Mouse (Mus musculus): ENCODE measurements around the gene Mettl23. TPM values are rescaled to one million over a fixed set of nuclear protein-coding genes. Genes with fewer than 3 reads are reported as not detected.
"Not testable (repeated sequence)": the region's sequence is repeated elsewhere in the genome, so short reads cannot be mapped to it uniquely, and the experiment has no call there.

Mettl23 gene
- polyA plus RNA-seq, 1 experiment from 2014 or later, result 70.6 TPM

DNA sequence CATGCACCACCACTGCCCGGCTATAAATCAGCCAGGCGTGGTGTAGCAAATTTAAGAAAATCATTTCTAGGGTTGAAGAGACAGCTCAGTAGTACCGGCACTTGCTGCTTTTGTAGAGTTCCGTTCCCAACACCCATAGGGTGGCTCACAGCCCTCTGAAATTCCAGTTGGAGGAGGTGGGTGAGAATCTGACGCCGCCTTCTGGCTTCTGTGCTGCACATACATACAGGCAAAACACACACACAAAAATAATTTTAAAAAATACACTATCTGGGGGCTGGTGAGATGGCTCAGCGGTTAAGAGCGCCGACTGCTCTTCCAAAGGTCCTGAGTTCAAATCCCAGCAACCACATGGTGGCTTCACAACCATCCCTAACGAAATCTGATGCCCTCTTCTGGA is 19.2 kb upstream of the Mettl23 start:
- H3K27ac ChIP-seq (ENCODE audit: low read depth, low read length); ATAC-seq (ENCODE audit: low FRiP score); H3K4me3 ChIP-seq (ENCODE audit: low read depth, low read length); H3K9ac ChIP-seq (ENCODE audit: low read depth, low read length); H3K9me3 ChIP-seq (ENCODE audit: control insufficient read depth, low read length); H3K27me3 ChIP-seq (ENCODE audit: control insufficient read depth, insufficient read depth, low read length); H3K4me2 ChIP-seq (replicated peaks; ENCODE audit: low read depth, low read length); H3K36me3 ChIP-seq (ENCODE audit: control insufficient read depth, insufficient read depth, low read length); DNase-seq (ENCODE audit: low spot score): not testable (repeated sequence)
- H3K4me1 ChIP-seq (replicated peaks; ENCODE audit: control insufficient read depth, insufficient read depth, low read length), result peaks cover 13% of the 10 kb centered on the region
- 97% methylated on average over 10 of the region's 10 CpGs for WGBS

DNA sequence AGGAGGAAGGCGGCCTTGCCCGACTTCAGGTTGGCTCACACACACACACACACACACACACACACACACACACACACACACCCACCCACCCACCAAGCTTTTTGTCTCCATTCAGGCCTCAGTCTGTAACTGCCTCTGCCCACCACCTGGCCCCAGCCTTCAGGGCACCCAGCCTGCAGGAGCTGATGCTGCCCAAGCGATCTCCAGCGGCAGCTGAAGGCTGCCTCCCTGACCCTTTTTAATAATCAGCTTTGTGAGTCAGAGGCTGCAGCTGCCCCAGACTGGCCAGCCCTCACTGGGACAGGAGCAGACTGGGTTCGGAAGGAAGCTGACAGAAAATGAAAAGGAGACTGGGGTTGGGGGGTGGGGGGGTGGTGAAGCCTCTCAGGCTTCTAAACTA is 17.8 kb upstream of the Mettl23 start:
- 28% methylated on average over 3 of the region's 5 CpGs for WGBS
- Histone ChIP-seq H3K27ac (ENCODE audit: low read depth, low read length) (peak overlapping the region; percentile 91), H3K27me3 (ENCODE audit: control insufficient read depth, insufficient read depth, low read length) (no peaks in the 10 kb centered on the region), H3K9ac (ENCODE audit: low read depth, low read length) (peak overlapping the region; percentile 34; the same call in 1 of the 2 replicates), H3K4me2 (replicated peaks; ENCODE audit: low read depth, low read length) (peak overlapping the region; percentile 80), H3K4me3 (ENCODE audit: low read depth, low read length) (peak overlapping the region; percentile 81), H3K9me3 (ENCODE audit: control insufficient read depth, low read length) (no peaks in the 10 kb centered on the region), H3K4me1 (replicated peaks; ENCODE audit: control insufficient read depth, insufficient read depth, low read length) (peaks cover 13% of the 10 kb centered on the region), H3K36me3 (ENCODE audit: control insufficient read depth, insufficient read depth, low read length) (no peaks in the 10 kb centered on the region)
- ATAC-seq (ENCODE audit: low FRiP score) (peak; percentile 23; the same call in 1 of the 2 replicates), DNase-seq (ENCODE audit: low spot score) (peak; percentile 43)

DNA sequence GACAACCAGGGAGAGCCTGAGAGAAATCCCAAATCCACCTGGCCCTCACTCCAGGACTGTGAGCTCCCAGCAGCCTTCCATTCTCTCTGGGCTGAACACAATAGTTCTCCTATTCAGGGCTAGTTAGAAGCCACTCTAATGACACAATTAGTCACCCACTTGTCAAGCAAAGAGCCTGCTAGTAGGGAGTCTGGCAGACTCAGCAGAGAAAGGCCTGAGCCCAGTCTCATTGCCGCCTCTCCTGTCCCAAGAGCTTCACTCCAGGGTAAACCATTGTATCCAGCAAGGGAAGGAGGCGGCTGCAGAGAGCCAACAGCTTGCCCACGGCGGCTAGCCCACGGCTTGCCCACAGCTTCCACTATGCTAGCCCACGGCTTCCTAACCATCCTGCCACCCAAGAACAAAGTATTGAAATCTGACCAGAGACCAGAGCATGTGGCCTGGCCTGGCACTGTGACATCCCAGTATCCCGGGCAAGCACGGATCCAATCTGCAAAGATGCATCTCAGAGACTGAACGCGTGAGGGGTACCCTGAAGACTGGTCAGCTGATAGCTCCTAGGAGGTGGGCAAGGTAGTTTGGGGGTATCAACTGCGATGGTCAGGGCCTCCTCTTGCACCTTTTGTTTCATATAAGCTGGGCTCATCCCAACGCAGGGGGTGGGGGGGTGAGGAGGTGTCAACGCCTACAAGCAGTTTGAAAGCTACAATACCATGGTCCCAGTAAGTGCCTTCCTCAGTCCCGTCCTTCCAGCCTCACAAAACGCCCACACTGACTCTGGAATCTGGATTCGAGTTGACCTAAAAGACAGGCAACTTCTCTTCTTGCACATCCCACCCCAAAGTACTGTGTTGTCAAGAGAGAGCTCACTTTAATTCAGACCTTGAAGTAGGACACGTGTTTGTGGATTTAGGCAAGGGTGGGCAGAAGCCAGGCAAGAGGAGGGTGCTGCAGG is 16.3 kb upstream of the Mettl23 start:
- 11% methylated on average over 17 of the region's 17 CpGs for WGBS
- Histone ChIP-seq H3K9ac (ENCODE audit: low read depth, low read length) (peak overlapping the region; percentile 91), H3K4me1 (replicated peaks; ENCODE audit: control insufficient read depth, insufficient read depth, low read length) (peaks cover 7% of the 10 kb centered on the region; the same call in 1 of the 2 replicates), H3K4me2 (replicated peaks; ENCODE audit: low read depth, low read length) (peak overlapping the region; percentile 80), H3K4me3 (ENCODE audit: low read depth, low read length) (peak overlapping the region; percentile 81), H3K27ac (ENCODE audit: low read depth, low read length) (peak overlapping the region; percentile 91), H3K36me3 (ENCODE audit: control insufficient read depth, insufficient read depth, low read length) (no peaks in the 10 kb centered on the region), H3K27me3 (ENCODE audit: control insufficient read depth, insufficient read depth, low read length) (no peaks in the 10 kb centered on the region), H3K9me3 (ENCODE audit: control insufficient read depth, low read length) (no peaks in the 10 kb centered on the region)
- DNase-seq (ENCODE audit: low spot score) (peak; percentile 52), ATAC-seq (ENCODE audit: low FRiP score) (peak; percentile 41)

DNA sequence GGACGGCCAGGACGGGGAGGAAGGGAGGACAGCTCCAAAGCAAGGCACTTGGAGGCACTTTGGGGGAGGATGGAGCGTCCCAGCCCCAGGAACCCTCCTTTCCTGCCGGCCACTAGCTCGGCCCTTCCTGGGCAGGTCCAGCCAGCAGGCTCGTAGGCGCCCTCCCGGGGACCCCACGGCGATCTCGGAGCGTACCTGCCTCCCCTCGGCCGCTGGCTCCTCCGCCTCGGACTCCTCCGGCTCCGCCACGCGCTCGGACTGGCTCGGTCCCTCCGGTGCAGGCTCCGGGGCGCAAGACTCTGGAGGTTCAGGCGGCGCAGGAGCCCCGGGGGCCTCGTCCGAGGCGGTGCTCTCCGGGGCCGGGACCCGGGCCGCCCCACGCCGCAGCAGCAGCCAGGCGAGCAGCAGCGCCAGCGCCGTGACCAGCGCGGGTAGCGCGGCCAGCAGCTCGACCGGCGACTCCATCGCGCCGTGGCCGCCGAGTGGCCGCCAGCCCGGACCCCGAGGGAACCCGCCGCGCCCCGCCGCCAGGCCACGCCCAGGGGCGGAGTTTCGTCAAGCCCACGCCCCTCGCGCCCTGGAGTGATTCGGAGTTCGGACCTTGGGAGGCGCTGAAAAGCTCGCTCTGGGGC is 15.4 kb upstream of the Mettl23 start, which contains the start of gene Mxra7:
Gene Mxra7, minus strand, starts transcription at position 513 of the 632 bp plus-strand sequence.
- H3K36me3 ChIP-seq (ENCODE audit: control insufficient read depth, insufficient read depth, low read length), result no peaks in the 10 kb centered on the region
- under 1% methylated on average over 71 of the region's 71 CpGs for WGBS
- H3K4me3 ChIP-seq (ENCODE audit: low read depth, low read length), result peak within 1 kb of the TSS; percentile 81
- peak; percentile 88 for DNase-seq (ENCODE audit: low spot score)
- H3K4me2 ChIP-seq (replicated peaks; ENCODE audit: low read depth, low read length), result peak within 1 kb of the TSS; percentile 80
- peak within 1 kb of the TSS; percentile 91 for H3K27ac ChIP-seq (ENCODE audit: low read depth, low read length)
- H3K27me3 ChIP-seq (ENCODE audit: control insufficient read depth, insufficient read depth, low read length), result no peaks in the 10 kb centered on the region
- ATAC-seq (ENCODE audit: low FRiP score), result peak; percentile 52
- peak within 1 kb of the TSS; percentile 91 for H3K9ac ChIP-seq (ENCODE audit: low read depth, low read length)
- no peaks in the 10 kb centered on the region for H3K9me3 ChIP-seq (ENCODE audit: control insufficient read depth, low read length)
- H3K4me1 ChIP-seq (replicated peaks; ENCODE audit: control insufficient read depth, insufficient read depth, low read length), result peaks cover 5% of the 10 kb centered on the region

DNA sequence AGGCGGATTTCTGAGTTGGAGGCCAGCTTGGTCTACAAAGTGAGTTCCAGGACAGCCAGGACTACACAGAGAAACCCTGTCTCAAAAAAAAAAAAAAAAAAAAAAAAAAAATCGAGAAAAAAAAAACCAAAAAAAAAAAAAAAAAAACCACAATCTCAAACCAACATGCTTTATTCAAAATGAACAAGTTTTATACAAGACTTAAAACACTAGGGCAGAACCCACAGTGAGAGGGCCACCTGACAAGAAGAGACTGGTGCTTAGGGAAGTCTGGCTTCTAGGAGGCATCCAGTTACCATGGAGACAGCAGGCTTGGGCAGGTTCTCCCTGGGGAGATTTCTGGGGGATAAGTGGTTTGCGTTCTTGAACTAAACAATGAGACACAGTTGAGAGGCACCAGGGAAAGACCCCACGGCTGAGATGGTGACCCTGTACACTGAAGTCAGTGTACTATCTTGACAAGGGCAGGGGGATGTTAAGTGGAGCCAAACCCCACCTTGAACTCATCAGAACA is 10.8 kb upstream of the Mettl23 start:
- no peak for ATAC-seq (ENCODE audit: low FRiP score)
- H3K9ac ChIP-seq (ENCODE audit: low read depth, low read length), result no peak overlapping the region
- peak; percentile 62 for DNase-seq (ENCODE audit: low spot score)
- peaks cover 14% of the 10 kb centered on the region for H3K36me3 ChIP-seq (ENCODE audit: control insufficient read depth, insufficient read depth, low read length)
- H3K27ac ChIP-seq (ENCODE audit: low read depth, low read length), result no peak overlapping the region
- H3K9me3 ChIP-seq (ENCODE audit: control insufficient read depth, low read length), result no peaks in the 10 kb centered on the region
- no peaks in the 10 kb centered on the region for H3K27me3 ChIP-seq (ENCODE audit: control insufficient read depth, insufficient read depth, low read length)
- no peak overlapping the region for H3K4me2 ChIP-seq (replicated peaks; ENCODE audit: low read depth, low read length)
- H3K4me1 ChIP-seq (replicated peaks; ENCODE audit: control insufficient read depth, insufficient read depth, low read length), result no peaks in the 10 kb centered on the region; the same call in 1 of the 2 replicates
- no peak overlapping the region for H3K4me3 ChIP-seq (ENCODE audit: low read depth, low read length)
- 30% methylated on average over 4 of the region's 4 CpGs for WGBS

DNA sequence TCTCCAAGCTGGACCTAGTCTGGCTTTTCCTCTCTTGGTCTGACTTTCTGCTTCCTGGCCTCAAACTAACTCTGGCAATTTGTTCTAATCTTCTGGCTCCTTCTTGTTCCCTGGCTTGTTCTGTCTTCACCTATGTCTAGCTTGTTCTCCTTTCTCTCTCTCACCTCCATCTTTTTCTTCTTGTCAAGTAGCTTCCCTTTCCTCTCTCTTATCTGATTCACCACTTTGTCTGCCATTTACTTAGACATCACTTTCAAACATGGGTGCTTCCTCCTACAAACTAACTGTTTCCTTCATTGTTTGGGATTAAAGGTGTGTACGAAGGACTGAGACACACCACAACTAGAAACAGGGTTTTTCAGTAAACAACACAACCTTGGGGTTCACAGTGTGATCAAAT is 8.1 kb upstream of the Mettl23 start:
- Histone ChIP-seq H3K9ac (ENCODE audit: low read depth, low read length) (no peak overlapping the region), H3K27ac (ENCODE audit: low read depth, low read length) (no peak overlapping the region), H3K4me3 (ENCODE audit: low read depth, low read length) (no peak overlapping the region), H3K36me3 (ENCODE audit: control insufficient read depth, insufficient read depth, low read length) (peaks cover 29% of the 10 kb centered on the region), H3K4me2 (replicated peaks; ENCODE audit: low read depth, low read length) (no peak overlapping the region), H3K27me3 (ENCODE audit: control insufficient read depth, insufficient read depth, low read length) (no peaks in the 10 kb centered on the region), H3K9me3 (ENCODE audit: control insufficient read depth, low read length) (no peaks in the 10 kb centered on the region), H3K4me1 (replicated peaks; ENCODE audit: control insufficient read depth, insufficient read depth, low read length) (peaks cover 3% of the 10 kb centered on the region; the same call in 1 of the 2 replicates)
- ATAC-seq (ENCODE audit: low FRiP score), result no peak
- 89% methylated on average over 1 of the region's 1 CpGs for WGBS
- DNase-seq (ENCODE audit: low spot score), result no peak

DNA sequence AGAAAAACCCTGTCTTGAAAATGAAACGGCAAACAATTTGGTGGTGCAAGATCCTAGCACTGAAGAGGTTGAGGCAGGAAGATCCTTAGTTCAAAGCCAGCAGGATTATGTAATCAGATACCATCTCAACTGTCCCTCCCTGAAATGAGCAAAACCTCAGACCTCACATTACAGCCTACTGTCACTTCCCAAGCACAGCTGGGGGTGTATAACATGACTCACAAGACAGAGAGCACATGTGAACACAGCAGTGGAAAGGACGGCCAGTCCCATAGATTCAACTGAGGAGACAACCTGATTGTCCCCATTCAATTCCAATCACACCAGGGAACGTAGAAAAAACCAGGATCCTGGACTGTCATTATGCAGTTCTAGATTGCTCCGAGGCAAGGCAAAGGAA is 6.8 kb upstream of the Mettl23 start:
- WGBS, result 90% methylated on average over 4 of the region's 4 CpGs
- no peaks in the 10 kb centered on the region for H3K27me3 ChIP-seq (ENCODE audit: control insufficient read depth, insufficient read depth, low read length)
- H3K36me3 ChIP-seq (ENCODE audit: control insufficient read depth, insufficient read depth, low read length), result peaks cover 29% of the 10 kb centered on the region

DNA sequence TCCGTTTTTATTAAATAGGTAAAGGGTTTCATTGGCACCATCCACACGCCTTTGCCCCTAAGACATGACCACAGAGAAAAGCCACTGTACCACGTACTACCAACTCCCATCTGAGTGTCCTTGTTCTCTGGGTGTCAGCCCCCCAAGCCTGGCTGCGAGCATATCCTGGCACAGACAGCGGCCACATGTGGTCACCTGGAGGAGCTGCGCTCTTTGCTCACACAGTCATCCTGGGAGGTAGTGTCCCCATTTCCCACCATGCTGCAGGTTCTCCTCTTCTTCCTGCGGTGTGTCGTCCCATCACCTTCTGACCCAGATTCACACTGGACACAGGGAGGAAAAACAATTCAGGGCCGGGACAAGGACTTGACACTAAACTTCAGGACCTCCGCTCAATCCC is 5.6 kb upstream of the Mettl23 start:
- Histone ChIP-seq H3K4me2 (replicated peaks; ENCODE audit: low read depth, low read length) (no peak overlapping the region), H3K9me3 (ENCODE audit: control insufficient read depth, low read length) (no peaks in the 10 kb centered on the region), H3K9ac (ENCODE audit: low read depth, low read length) (no peak overlapping the region), H3K27me3 (ENCODE audit: control insufficient read depth, insufficient read depth, low read length) (no peaks in the 10 kb centered on the region), H3K27ac (ENCODE audit: low read depth, low read length) (no peak overlapping the region), H3K4me3 (ENCODE audit: low read depth, low read length) (no peak overlapping the region), H3K36me3 (ENCODE audit: control insufficient read depth, insufficient read depth, low read length) (peaks cover 29% of the 10 kb centered on the region), H3K4me1 (replicated peaks; ENCODE audit: control insufficient read depth, insufficient read depth, low read length) (peaks cover 15% of the 10 kb centered on the region)
- ATAC-seq (ENCODE audit: low FRiP score), result no peak
- no peak for DNase-seq (ENCODE audit: low spot score)
- 95% methylated on average over 10 of the region's 10 CpGs for WGBS

More for the DNA sequence above, 6.8 kb upstream of the Mettl23 start:
- Histone ChIP-seq H3K9ac (ENCODE audit: low read depth, low read length) (no peak overlapping the region), H3K4me1 (replicated peaks; ENCODE audit: control insufficient read depth, insufficient read depth, low read length) (peaks cover 11% of the 10 kb centered on the region), H3K4me3 (ENCODE audit: low read depth, low read length) (no peak overlapping the region), H3K27ac (ENCODE audit: low read depth, low read length) (no peak overlapping the region), H3K4me2 (replicated peaks; ENCODE audit: low read depth, low read length) (no peak overlapping the region), H3K9me3 (ENCODE audit: control insufficient read depth, low read length) (no peaks in the 10 kb centered on the region)
- no peak for DNase-seq (ENCODE audit: low spot score)
- ATAC-seq (ENCODE audit: low FRiP score), result no peak

Data from hindbrain, embryonic 11.5 days (tissue).